Mouse (Mus musculus) MEL (cell line): ENCODE data around the gene Pspc1.

Experiments used
- CHD1 ChIP-seq: IDR thresholded peaks from 2 replicates; pipeline ENCODE4 v1.6.1; 2012; ENCODE audit warnings: low read depth, mild to moderate bottlenecking, inconsistent platforms, low read length, improper control_type of control experiment
- CTCF ChIP-seq, 3 experiments: IDR thresholded peaks in 2 of 3; conservative IDR thresholded peaks in 1 of 3; 2 replicates each; pipeline ENCODE4 v1.5.1; 2011 to 2012; ENCODE audit warnings: low read length in 3 of 3, low read depth in 2 of 3, mild to moderate bottlenecking in 2 of 3, improper control_type of control experiment in 1 of 3, inconsistent platforms in 1 of 3, mixed read lengths in 1 of 3, moderate library complexity in 1 of 3; ENCODE audit not compliant: control insufficient read depth in 1 of 3, insufficient read depth in 1 of 3, poor library complexity in 1 of 3, severe bottlenecking in 1 of 3
- GABPA ChIP-seq: IDR thresholded peaks from 2 replicates; pipeline ENCODE4 v1.6.1; 2012; ENCODE audit warnings: low read depth, mild to moderate bottlenecking, inconsistent platforms, low read length, improper control_type of control experiment, moderate library complexity
- MXI1 ChIP-seq: IDR thresholded peaks from 2 replicates; pipeline ENCODE4 v1.6.1; 2011; ENCODE audit warnings: mild to moderate bottlenecking, low read depth, low read length, improper control_type of control experiment
- MYB ChIP-seq: IDR thresholded peaks from 2 replicates; pipeline ENCODE4 v1.6.1; 2011; ENCODE audit warnings: mild to moderate bottlenecking, low read depth, low read length, improper control_type of control experiment
- MYC ChIP-seq: IDR thresholded peaks from 2 replicates; pipeline ENCODE4 v1.6.1; 2011; ENCODE audit warnings: low read depth, mild to moderate bottlenecking, low read length, improper control_type of control experiment, moderate library complexity
- POLR2A ChIP-seq, 2 experiments: IDR thresholded peaks; 2 replicates each; pipeline ENCODE4 v1.6.1; 2011 to 2012; ENCODE audit warnings: low read length in 2 of 2, mild to moderate bottlenecking in 2 of 2, control low read depth in 1 of 2, improper control_type of control experiment in 1 of 2, low read depth in 1 of 2, moderate library complexity in 1 of 2; ENCODE audit not compliant: control insufficient read depth in 1 of 2, insufficient read depth in 1 of 2, poor library complexity in 1 of 2
- ZMIZ1 ChIP-seq: IDR thresholded peaks from 2 replicates; pipeline ENCODE4 v1.6.1; 2012; ENCODE audit warnings: low read depth, mild to moderate bottlenecking, inconsistent platforms, low read length, improper control_type of control experiment, moderate library complexity
- ZNF384 ChIP-seq: IDR thresholded peaks from 2 replicates; pipeline ENCODE4 v1.6.1; 2012; ENCODE audit warnings: low read depth, mild to moderate bottlenecking, inconsistent platforms, low read length, improper control_type of control experiment

GRCm38 (mm10) chr14:56812520-56813036 lies 34.5 kb upstream of the Pspc1 start:
- TF ChIP-seq CTCF (IDR thresholded peaks at IDR 0.05 in 2 of 3, conservative IDR thresholded peaks at IDR 0.05 in 1 of 3; ENCODE audit: control insufficient read depth in 1 of 3, insufficient read depth in 1 of 3, low read depth in 2 of 3, low read length in 3 of 3, poor library complexity in 1 of 3, severe bottlenecking in 1 of 3) (peak; percentile 5 to 57 (median 48); a peak in 4 of 6 replicates), GABPA (no peak), MXI1 (0 out of 2 replicates have a peak, but pooled peaks have one; percentile 13), CHD1 (no peak), ZNF384 (no peak), MYB (no peak), POLR2A (IDR thresholded peaks at IDR 0.05; ENCODE audit: control insufficient read depth in 1 of 2, insufficient read depth in 1 of 2, low read depth in 1 of 2, low read length in 2 of 2, poor library complexity in 1 of 2) (peak in 1 of 2 experiments; percentile 56; a peak in 2 of 4 replicates), ZMIZ1 (no peak), MYC (peak; percentile 59; the same call in 1 of the 2 replicates)
